Mouse (Mus musculus) lung, adult 2 months (tissue): ENCODE measurements at regions not wholly inside any gene's neighbourhood (a gene's known extent, or its start where the extent isn't known, plus 50 kb on each side); places are given as distances from the start of the nearest gene placed in this dataset.
"Not testable (repeated sequence)": the region's sequence is repeated elsewhere in the genome, so short reads cannot be mapped to it uniquely, and the experiment has no call there.

Experiments used
- DNase-seq: peaks from one replicate; pipeline ENCODE4 v3.0.0; 2022
- H3K4me1 ChIP-seq: fragments of 200-500 bp; 2 replicates; pipeline ENCODE4 v1.6.1; 2011; ENCODE audit warnings: low read length; ENCODE audit not compliant: control insufficient read depth, insufficient read depth
- H3K4me3 ChIP-seq: fragments of 200-500 bp; replicated peaks from 2 replicates; pipeline ENCODE3; 2011; ENCODE audit warnings: low read depth, mild to moderate bottlenecking, control low read depth, low read length; ENCODE audit errors: extremely low read depth
- CTCF ChIP-seq: fragments of 200-500 bp; IDR thresholded peaks from 2 replicates; pipeline ENCODE4 v1.5.1; 2011; ENCODE audit warnings: mild to moderate bottlenecking, low read length, control low read depth; ENCODE audit not compliant: insufficient read depth
- POLR2A ChIP-seq: fragments of 200-500 bp; IDR thresholded peaks from 2 replicates; pipeline ENCODE4 v1.6.1; 2011; ENCODE audit warnings: low read depth, mild to moderate bottlenecking, control low read depth, low read length, borderline replicate concordance; ENCODE audit errors: extremely low read depth
- WGBS: fragments of 180-500 bp; shearing (Covaris S2); methylation state at CpG from one replicate; pipeline ENCODE4 v1.1.7; 2018; 5-methylcytosine and 5-hydroxymethylcytosine counted together

- Histone ChIP-seq H3K4me3 (no peak overlapping the region), H3K4me1 (no peaks in the 10 kb centered on the region)
- TF ChIP-seq POLR2A: no peak
- no peak for TF ChIP-seq CTCF
- DNase-seq: no peak
These were observed 192.1 kb upstream of the Tmc3 start for GRCm38 (mm10) chr7:83392625-83393024.

DNA sequence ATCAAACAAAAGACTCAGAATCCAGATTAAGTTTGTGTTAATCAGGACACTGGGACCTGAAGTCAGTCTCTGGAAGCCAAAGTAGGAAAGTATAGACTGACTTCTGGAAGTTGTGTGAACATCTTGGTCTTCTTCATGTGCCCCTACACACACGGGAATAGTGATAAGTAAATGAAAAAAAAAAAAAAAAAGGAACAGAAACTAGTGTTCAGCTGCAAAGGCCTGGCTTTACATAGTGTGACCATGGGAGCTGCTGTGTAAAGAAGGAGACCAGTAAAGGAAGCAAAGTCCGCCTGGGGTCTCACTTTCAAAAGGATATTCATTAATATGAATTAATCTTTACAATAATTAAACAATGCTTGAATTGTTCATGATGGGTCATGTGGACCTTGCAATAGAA is 190.6 kb upstream of the Tmc3 start:
- H3K4me3 ChIP-seq: no peak overlapping the region
- TF ChIP-seq CTCF (no peak), POLR2A (no peak)
- no peak for DNase-seq
- 62% methylated on average over 2 of the region's 2 CpGs for WGBS
- H3K4me1 ChIP-seq: no peaks in the 10 kb centered on the region

- TF ChIP-seq CTCF: no peak
- no peak overlapping the region for H3K4me3 ChIP-seq
- no peaks in the 10 kb centered on the region for H3K4me1 ChIP-seq
- no peak for DNase-seq
These were observed 185.1 kb upstream of the Tmc3 start for GRCm38 (mm10) chr7:83399668-83400067.

- Histone ChIP-seq H3K4me3 (no peak overlapping the region), H3K4me1 (no peaks in the 10 kb centered on the region)
- TF ChIP-seq POLR2A (no peak), CTCF (no peak)
- DNase-seq: no peak
- WGBS: 88% methylated on average over 5 of the region's 5 CpGs
These were observed 183.7 kb upstream of the Tmc3 start for GRCm38 (mm10) chr7:83401001-83401400.

DNA sequence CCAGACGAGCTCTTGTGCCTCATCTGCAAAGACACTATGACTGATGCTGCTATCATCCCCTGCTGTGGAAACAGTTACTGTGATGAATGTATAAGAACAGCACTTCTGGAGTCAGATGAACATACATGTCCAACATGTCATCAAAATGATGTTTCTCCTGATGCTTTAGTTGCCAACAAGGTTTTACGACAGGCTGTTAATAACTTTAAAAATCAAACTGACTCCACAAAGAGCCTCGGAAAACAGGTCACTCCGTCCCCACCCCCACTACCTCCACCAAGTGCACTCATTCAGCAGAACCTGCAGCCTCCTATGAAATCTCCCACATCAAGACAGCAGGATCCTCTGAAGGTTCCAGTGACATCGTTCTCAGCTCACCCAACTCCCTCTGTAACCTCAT is 172.0 kb upstream of the Tmc3 start:
- H3K4me3 ChIP-seq, DNase-seq, H3K4me1 ChIP-seq: not testable (repeated sequence)
- 77% methylated on average over 5 of the region's 5 CpGs for WGBS

DNA sequence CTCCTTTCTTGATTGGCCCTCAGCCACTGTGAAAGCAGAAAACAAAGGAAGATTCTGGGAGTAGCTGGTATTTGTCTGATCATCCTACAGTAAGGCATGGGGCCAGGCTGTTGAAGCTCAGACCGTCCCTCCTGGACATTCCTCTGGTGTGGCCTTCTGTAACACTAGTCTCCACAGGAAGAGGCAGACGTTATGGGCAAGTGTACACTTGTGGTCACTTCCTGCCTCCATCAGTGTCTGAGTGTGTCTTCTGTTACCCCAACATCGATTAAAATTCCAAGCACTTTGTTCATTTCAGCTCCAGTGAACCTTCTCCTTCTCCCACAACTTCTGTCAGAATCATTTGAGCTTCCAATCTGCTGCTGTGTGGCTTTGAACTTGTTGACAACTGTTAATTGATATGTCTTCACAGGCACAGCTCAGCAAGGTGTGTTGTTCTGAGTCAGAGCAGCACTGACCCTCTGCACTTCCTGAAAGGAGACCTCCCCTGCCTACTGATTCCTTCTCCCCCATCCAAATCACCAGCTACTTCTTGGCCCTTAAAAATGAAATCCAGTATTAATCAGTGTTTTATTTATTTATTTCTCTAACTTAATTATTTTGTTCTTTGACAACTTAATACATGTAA is 154.7 kb upstream of the Tmc3 start:
- WGBS: 55% methylated on average over 3 of the region's 3 CpGs
- Histone ChIP-seq H3K4me3 (no peak overlapping the region), H3K4me1 (no peaks in the 10 kb centered on the region)
- no peak for DNase-seq
- no peak for TF ChIP-seq POLR2A
- TF ChIP-seq CTCF: no peak

DNA sequence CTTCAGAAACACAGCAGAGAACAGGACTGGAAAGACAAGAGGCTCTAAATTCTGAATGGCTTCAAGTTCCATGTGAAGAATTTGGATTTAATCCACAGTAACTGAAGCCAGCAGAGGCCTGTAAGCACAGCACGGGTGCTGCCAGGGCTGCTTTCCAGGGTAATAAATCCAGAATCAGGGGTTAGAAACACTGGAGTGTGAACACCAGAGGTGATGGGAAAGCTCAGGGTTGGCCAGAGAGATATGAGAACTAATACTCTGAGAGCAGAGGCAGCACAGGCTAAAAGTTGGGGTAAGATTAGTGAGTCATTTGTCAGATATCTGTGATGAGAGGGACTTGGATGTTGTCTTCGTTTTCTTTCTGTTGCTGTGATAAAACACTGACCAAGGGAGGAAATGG is 153.6 kb upstream of the Tmc3 start:
- WGBS: 25% methylated on average over 2 of the region's 2 CpGs
- no peak for DNase-seq
- Histone ChIP-seq H3K4me1 (no peaks in the 10 kb centered on the region), H3K4me3 (no peak overlapping the region)
- TF ChIP-seq CTCF (no peak), POLR2A (no peak)

DNA sequence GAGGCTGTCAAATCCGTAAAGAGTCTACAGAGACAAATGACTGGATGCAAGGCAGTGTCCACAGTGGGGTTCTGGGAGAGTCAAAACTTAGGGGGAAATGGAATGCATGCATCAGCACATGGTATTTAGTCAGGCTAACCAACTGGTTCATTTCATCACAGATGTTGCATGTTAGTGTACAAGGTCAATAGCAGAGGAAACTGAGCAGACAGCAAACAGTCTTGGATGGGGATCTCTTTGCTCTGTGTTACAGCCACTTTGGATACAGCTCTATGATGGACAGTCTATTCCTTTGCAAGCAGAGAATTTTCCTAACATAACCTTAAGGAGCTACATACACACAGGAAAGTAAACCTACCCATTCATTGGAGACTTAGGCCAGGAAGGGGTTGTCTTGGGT is 151.9 kb upstream of the Tmc3 start:
- Histone ChIP-seq H3K4me1 (no peaks in the 10 kb centered on the region), H3K4me3 (no peak overlapping the region)
- 65% methylated on average over 1 of the region's 1 CpGs for WGBS
- no peak for DNase-seq
- TF ChIP-seq POLR2A: no peak
- no peak for TF ChIP-seq CTCF

DNA sequence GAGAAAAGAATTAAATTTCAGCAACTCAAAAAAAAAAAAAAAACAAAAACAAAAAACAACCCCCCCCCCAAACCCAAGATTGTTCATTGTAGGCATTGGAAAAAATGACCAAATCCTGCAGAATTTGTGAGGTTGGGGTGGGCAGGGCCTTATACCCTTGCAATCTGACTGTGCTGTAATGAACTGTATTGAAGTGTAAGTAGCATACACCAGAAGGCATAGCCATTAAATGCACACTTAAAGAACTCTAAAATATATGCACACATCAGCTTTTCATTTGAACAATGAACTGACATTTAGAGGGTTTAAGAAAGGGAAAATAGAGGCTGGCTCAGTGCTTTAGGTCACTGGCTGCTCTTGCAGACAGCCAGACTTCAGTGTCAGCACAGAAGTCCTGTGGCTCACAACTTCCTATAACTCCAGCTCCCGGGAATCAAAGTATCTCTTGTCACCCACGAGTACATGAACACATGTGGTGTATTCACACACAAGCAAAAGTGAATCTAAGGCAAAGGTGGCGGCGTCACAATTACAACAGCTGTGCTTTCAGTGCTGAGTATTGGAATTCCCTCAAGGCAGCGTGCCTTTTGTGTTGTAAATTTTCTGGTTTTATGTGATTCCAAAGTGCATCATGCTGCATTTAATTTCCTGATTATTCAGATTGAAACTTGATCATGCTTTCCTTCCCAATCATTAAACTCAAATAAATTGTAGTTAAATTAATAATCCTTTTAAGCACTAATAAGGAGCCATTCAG is 150.6 kb upstream of the Tmc3 start:
- 74% methylated on average over 5 of the region's 5 CpGs for WGBS
- no peak overlapping the region for H3K4me3 ChIP-seq
- TF ChIP-seq POLR2A (no peak), CTCF (no peak)
- no peaks in the 10 kb centered on the region for H3K4me1 ChIP-seq
- DNase-seq: no peak

- Histone ChIP-seq H3K4me1 (no peaks in the 10 kb centered on the region; the same call in 1 of the 2 replicates), H3K4me3 (no peak overlapping the region)
- no peak for TF ChIP-seq POLR2A
- TF ChIP-seq CTCF: no peak
- DNase-seq: no peak
- WGBS: 62% methylated on average over 7 of the region's 7 CpGs
These were observed 146.0 kb upstream of the Tmc3 start for GRCm38 (mm10) chr7:83438538-83439393.
